Mouse (Mus musculus) right cerebral cortex, postnatal 36 days (tissue): ENCODE results near the gene Sucla2.
A peak's percentile ranks its signal among the peaks of the same experiment; 100 is the strongest.

Experiments used
- DNase-seq, 2 experiments: peaks; one replicate each; pipeline ENCODE4 v3.0.0; 2022; ENCODE audit warnings: low spot score in 2 of 2, mixed read lengths in 1 of 2

The Sucla2 gene

GRCm38 (mm10) chr14:73524766-73525448 is at the start of gene Sucla2:
Gene Sucla2 (plus strand): TSS chr14:73525319.
- DNase-seq = peak; percentile 90 to 93

GRCm38 (mm10) chr14:73475506-73475905 is 49.6 kb upstream of the Sucla2 start:
- no peak for DNase-seq

GRCm38 (mm10) chr14:73476361-73476934 is 48.7 kb upstream of the Sucla2 start:
- peak in 1 of 2 experiments; percentile 16 for DNase-seq

GRCm38 (mm10) chr14:73477077-73477476 is 48.0 kb upstream of the Sucla2 start:
- no peak for DNase-seq

GRCm38 (mm10) chr14:73478321-73478720 is 46.8 kb upstream of the Sucla2 start:
- no peak for DNase-seq

GRCm38 (mm10) chr14:73479771-73480170 is 45.3 kb upstream of the Sucla2 start:
- no peak for DNase-seq

- no peak for DNase-seq
Observed at GRCm38 (mm10) chr14:73483516-73484229, 41.4 kb upstream of the Sucla2 start.

- DNase-seq = no peak
Observed at GRCm38 (mm10) chr14:73484366-73485110, 40.6 kb upstream of the Sucla2 start.

- DNase-seq = no peak
Observed at GRCm38 (mm10) chr14:73486641-73487040, 38.5 kb upstream of the Sucla2 start.

- DNase-seq = no peak
Observed at GRCm38 (mm10) chr14:73493356-73493755, 31.8 kb upstream of the Sucla2 start.

- DNase-seq = no peak
Observed at GRCm38 (mm10) chr14:73494122-73494521, 31.0 kb upstream of the Sucla2 start.

- no peak for DNase-seq
Observed at GRCm38 (mm10) chr14:73495753-73496152, 29.4 kb upstream of the Sucla2 start.

GRCm38 (mm10) chr14:73501283-73501682 is 23.8 kb upstream of the Sucla2 start:
- no peak for DNase-seq

GRCm38 (mm10) chr14:73501721-73502120 is 23.4 kb upstream of the Sucla2 start:
- DNase-seq = no peak

GRCm38 (mm10) chr14:73502591-73503184 is 22.4 kb upstream of the Sucla2 start:
- peak in 1 of 2 experiments; percentile 8 for DNase-seq

GRCm38 (mm10) chr14:73503237-73503933 is 21.7 kb upstream of the Sucla2 start:
- no peak for DNase-seq

- DNase-seq = no peak
Observed at GRCm38 (mm10) chr14:73506283-73506682, 18.8 kb upstream of the Sucla2 start.

- no peak for DNase-seq
Observed at GRCm38 (mm10) chr14:73507200-73507599, 17.9 kb upstream of the Sucla2 start.

GRCm38 (mm10) chr14:73507702-73508376 is 17.3 kb upstream of the Sucla2 start:
- DNase-seq = no peak

- DNase-seq = no peak
Observed at GRCm38 (mm10) chr14:73508630-73509395, 16.3 kb upstream of the Sucla2 start.
